Mouse (Mus musculus): ENCODE results near the gene Rbp1. TPM values are rescaled to one million over a fixed set of nuclear protein-coding genes. Genes with fewer than 3 reads are reported as not detected.

Rbp1 gene
- polyA plus RNA-seq, 1 experiment, result 6.2 TPM

DNA sequence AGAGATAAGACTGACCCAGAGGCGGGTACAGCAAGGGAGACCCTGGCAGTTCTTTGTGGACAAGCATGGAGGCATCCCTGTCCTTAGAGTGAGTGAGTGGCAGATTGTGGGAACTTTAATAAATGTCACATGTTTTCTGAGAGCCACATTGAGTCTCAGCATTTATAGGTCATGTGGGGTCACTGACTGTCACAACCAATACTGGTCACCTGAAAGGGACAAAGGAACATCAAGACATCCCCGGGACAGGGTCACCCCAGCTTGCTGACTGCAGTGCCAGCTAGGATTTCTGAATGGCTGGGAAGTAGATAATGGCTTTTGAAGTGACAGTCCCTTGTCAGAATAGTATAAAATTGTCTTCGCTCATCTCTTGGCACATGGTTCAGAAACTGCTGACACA, 16.3 kb downstream of the Rbp1 start:
- H3K27me3 ChIP-seq (ENCODE audit: control insufficient read depth, insufficient read depth, low read length), result no peaks in the 10 kb centered on the region; the same call in 1 of the 2 replicates
- no peak overlapping the region for H3K4me3 ChIP-seq (replicated peaks; ENCODE audit: insufficient read depth, low read depth, low read length)
- no peaks in the 10 kb centered on the region for H3K4me1 ChIP-seq (ENCODE audit: control insufficient read depth, insufficient read depth, low read length)
- H3K27ac ChIP-seq (ENCODE audit: insufficient read depth, low read length), result no peak overlapping the region
- DNase-seq, result no peak
- WGBS, result 66% methylated on average over 3 of the region's 3 CpGs
- no peak for TF ChIP-seq CTCF (IDR thresholded peaks at IDR 0.05; ENCODE audit: borderline replicate concordance, insufficient read depth, low read depth, low read length)
- TF ChIP-seq POLR2A (IDR thresholded peaks at IDR 0.05; ENCODE audit: borderline replicate concordance, insufficient read depth, low read length), result no peak

DNA sequence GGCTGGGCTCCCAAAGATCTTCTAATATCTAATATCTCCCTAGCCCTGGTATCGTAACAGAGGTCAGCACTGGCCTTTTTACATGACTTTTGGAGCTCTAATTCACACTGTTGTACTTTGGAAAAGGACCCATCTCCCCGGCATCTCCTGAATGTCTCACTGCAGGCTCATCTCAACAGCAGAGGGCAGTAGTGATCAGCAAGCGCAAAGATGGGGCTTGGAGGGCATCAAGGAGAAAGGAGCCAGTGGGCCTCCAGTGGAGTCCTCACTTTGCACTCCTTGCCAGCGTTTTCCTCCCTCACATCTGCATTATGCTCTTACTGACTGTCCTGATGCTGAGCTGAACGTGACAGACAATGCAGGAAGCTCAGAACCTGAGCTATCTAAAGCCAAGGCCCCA, 19.9 kb downstream of the Rbp1 start:
- no peak overlapping the region for H3K27ac ChIP-seq (ENCODE audit: insufficient read depth, low read length)
- WGBS, result 35% methylated on average over 5 of the region's 5 CpGs
- TF ChIP-seq CTCF (IDR thresholded peaks at IDR 0.05; ENCODE audit: borderline replicate concordance, insufficient read depth, low read depth, low read length) (no peak; the same call in 1 of the 2 replicates), POLR2A (IDR thresholded peaks at IDR 0.05; ENCODE audit: borderline replicate concordance, insufficient read depth, low read length) (no peak)

DNA sequence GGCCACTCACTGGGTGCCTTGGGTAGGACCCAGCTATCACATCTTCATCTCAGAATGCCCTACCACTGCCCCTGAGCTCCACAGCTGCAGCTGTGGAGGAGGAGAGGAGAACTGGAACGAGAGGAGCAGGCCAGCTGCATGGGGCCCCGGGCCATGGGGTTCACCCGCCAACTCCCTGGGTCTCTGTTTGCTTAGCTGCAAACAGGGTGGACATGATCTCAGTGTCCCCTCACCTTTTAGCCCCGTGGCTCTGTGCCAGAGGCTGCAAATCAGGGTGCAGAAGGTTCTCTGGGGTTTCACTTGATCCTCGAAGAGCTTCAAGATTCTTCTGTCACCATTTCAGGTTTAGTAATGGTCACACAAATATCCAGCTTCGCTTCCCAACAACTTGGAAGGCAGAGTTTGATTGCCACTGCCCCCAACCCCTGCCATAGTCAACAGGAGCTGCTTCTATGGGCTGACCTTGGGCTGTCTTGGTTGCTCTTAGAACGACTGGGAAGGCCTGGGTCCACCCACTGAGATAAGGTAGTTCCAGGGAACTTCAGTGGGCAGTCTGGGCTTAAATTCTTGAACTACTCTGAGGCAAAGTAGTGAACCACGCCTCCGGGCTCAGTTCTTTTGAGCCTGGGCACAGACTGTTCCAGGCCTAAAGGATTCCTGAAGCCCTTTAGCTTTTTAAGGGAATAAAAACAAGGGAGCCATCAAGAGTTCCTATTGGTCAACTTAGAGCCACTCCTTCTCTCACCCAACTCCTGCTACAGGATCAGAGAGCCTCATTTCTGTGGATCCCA, 22.8 kb downstream of the Rbp1 start:
- TF ChIP-seq POLR2A (IDR thresholded peaks at IDR 0.05; ENCODE audit: borderline replicate concordance, insufficient read depth, low read length) (no peak), CTCF (IDR thresholded peaks at IDR 0.05; ENCODE audit: borderline replicate concordance, insufficient read depth, low read depth, low read length) (no peak)
- no peak for DNase-seq
- Histone ChIP-seq H3K4me3 (replicated peaks; ENCODE audit: insufficient read depth, low read depth, low read length) (no peak overlapping the region), H3K27ac (ENCODE audit: insufficient read depth, low read length) (no peak overlapping the region), H3K4me1 (ENCODE audit: control insufficient read depth, insufficient read depth, low read length) (no peaks in the 10 kb centered on the region), H3K27me3 (ENCODE audit: control insufficient read depth, insufficient read depth, low read length) (no peaks in the 10 kb centered on the region; the same call in 1 of the 2 replicates)
- 74% methylated on average over 9 of the region's 9 CpGs for WGBS

More for the DNA sequence above, 19.9 kb downstream of the Rbp1 start:
- DNase-seq, result no peak
- Histone ChIP-seq H3K4me3 (replicated peaks; ENCODE audit: insufficient read depth, low read depth, low read length) (no peak overlapping the region), H3K27me3 (ENCODE audit: control insufficient read depth, insufficient read depth, low read length) (no peaks in the 10 kb centered on the region; the same call in 1 of the 2 replicates), H3K4me1 (ENCODE audit: control insufficient read depth, insufficient read depth, low read length) (no peaks in the 10 kb centered on the region)

DNA sequence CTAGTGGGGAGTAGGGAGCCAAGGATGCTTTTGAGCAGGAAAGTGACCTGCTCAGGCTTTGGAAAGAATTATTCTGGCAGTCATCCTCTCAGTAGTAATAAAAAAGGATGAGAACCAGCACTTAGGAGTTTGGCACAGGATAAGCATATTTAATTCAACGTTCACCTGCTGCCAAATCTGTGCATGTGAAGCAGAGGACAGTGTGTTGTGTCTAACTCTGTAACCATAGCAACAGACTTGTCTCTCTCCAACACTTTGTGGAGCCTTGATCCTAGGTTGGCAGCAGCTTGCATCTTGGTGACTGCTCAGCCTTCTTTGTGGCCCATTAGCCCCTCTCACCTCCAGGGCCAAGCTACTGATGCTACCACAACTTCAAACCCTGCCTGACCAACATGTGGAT, 28.2 kb downstream of the Rbp1 start:
- no peak for DNase-seq
- H3K27ac ChIP-seq (ENCODE audit: insufficient read depth, low read length), result no peak overlapping the region
- TF ChIP-seq CTCF (IDR thresholded peaks at IDR 0.05; ENCODE audit: borderline replicate concordance, insufficient read depth, low read depth, low read length) (no peak), POLR2A (IDR thresholded peaks at IDR 0.05; ENCODE audit: borderline replicate concordance, insufficient read depth, low read length) (no peak)
- H3K4me1 ChIP-seq (ENCODE audit: control insufficient read depth, insufficient read depth, low read length), result no peaks in the 10 kb centered on the region
- H3K27me3 ChIP-seq (ENCODE audit: control insufficient read depth, insufficient read depth, low read length), result no peaks in the 10 kb centered on the region; the same call in 1 of the 2 replicates
- WGBS, result 10% methylated on average over 1 of the region's 1 CpGs
- H3K4me3 ChIP-seq (replicated peaks; ENCODE audit: insufficient read depth, low read depth, low read length), result no peak overlapping the region

DNA sequence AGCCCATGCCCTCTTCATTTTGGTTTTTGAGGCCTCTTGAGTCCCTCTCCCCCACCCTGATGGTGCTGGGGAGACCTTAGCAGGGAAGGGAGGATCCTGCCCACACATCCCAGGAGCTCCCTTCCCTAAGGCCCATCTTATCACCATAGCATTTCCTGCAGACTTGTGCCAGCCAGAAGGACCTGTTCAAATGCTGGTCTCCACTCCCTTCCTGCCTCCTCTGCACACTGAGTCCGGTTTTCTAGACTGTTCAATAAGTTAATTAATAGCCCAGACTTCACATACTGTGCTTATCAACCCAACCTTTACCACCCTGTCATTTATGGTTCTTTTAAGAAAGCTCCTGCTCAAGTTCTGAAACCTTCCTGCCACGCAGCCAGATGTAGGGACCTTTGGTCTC, 43.9 kb downstream of the Rbp1 start:
- H3K4me3 ChIP-seq (replicated peaks; ENCODE audit: insufficient read depth, low read depth, low read length), result no peak overlapping the region
- no peak overlapping the region for H3K27ac ChIP-seq (ENCODE audit: insufficient read depth, low read length)
- 67% methylated on average over 2 of the region's 2 CpGs for WGBS
- H3K27me3 ChIP-seq (ENCODE audit: control insufficient read depth, insufficient read depth, low read length), result no peaks in the 10 kb centered on the region
- no peak for TF ChIP-seq CTCF (IDR thresholded peaks at IDR 0.05; ENCODE audit: borderline replicate concordance, insufficient read depth, low read depth, low read length)
- no peaks in the 10 kb centered on the region for H3K4me1 ChIP-seq (ENCODE audit: control insufficient read depth, insufficient read depth, low read length)
- DNase-seq, result no peak

DNA sequence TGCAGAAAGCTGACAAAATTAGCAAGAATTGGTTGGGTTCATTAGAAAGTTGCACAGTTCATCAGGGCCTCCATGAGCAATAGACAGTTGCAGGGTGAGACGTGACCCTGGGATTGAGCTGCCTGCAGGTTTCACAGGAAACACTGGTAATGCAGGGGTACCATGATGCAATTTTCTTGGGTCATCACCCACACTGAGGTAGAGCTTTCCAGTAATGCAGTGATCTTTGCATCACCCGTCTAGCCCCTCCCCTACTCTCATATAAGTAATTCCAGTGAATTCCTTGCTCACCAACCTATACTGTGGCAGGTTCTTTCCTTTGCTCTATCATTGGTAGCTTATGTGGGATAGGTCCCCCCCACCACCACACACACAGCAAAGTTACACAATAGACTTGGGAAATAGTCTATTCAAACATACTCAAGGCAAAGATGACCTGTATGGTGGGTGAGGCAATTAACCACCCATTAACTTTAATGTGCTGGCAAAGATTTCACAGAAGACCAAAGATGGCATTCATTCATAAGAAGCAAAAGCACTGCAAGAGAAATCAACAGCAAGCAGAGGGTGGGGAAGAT, 57.5 kb downstream of the Rbp1 start:
- no peaks in the 10 kb centered on the region for H3K27me3 ChIP-seq (ENCODE audit: control insufficient read depth, insufficient read depth, low read length)
- WGBS, result 88% methylated on average over 2 of the region's 2 CpGs
- no peak for DNase-seq
- H3K27ac ChIP-seq (ENCODE audit: insufficient read depth, low read length), result no peak overlapping the region
- no peaks in the 10 kb centered on the region for H3K4me1 ChIP-seq (ENCODE audit: control insufficient read depth, insufficient read depth, low read length)
- TF ChIP-seq CTCF (IDR thresholded peaks at IDR 0.05; ENCODE audit: borderline replicate concordance, insufficient read depth, low read depth, low read length) (no peak), POLR2A (IDR thresholded peaks at IDR 0.05; ENCODE audit: borderline replicate concordance, insufficient read depth, low read length) (no peak)
- H3K4me3 ChIP-seq (replicated peaks; ENCODE audit: insufficient read depth, low read depth, low read length), result no peak overlapping the region

DNA sequence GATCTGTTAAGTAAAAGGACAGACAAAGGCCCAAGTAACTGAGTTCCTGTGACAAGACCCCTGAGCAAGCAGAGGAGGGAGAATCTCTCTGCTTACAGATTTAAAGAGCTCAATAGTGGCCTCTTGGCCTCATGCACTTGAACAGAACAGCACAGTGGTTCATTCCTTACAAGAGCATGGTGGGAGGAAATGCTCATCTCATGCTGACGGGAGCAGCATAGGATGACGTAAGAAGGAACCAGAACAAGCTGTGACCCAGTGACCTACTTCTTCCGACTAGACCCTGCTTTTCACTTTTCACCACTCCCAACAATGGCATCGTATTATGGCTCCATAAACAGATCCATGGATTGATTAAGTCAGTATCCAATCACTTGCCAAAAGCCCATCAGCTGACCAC, 59.5 kb downstream of the Rbp1 start:
- WGBS, result 77% methylated on average over 4 of the region's 4 CpGs
- no peak for TF ChIP-seq POLR2A (IDR thresholded peaks at IDR 0.05; ENCODE audit: borderline replicate concordance, insufficient read depth, low read length)
- no peak for TF ChIP-seq CTCF (IDR thresholded peaks at IDR 0.05; ENCODE audit: borderline replicate concordance, insufficient read depth, low read depth, low read length)
- H3K27ac ChIP-seq (ENCODE audit: insufficient read depth, low read length), result no peak overlapping the region
- H3K27me3 ChIP-seq (ENCODE audit: control insufficient read depth, insufficient read depth, low read length), result no peaks in the 10 kb centered on the region
- no peak for DNase-seq
- no peaks in the 10 kb centered on the region for H3K4me1 ChIP-seq (ENCODE audit: control insufficient read depth, insufficient read depth, low read length)
- H3K4me3 ChIP-seq (replicated peaks; ENCODE audit: insufficient read depth, low read depth, low read length), result no peak overlapping the region

DNA sequence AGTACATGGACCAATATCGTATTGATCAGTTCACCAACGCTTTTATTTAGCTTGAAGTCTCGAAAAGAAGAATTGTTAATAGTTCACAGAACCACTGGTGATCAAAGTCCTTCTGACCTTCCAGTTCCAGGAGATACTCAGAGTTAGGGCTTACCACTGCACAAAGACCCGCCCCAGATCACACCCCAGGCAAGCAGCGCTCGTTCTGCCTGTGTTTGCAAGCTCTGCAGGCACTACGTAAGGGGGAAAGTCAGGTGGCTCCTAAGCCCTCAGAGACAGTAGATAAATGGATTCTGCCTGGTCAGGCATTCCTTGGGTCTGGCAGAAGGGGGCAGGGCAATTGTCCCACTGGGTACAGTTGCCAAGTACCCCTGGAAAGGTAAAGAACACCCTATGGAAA, 62.3 kb downstream of the Rbp1 start:
- Histone ChIP-seq H3K27ac (ENCODE audit: insufficient read depth, low read length) (no peak overlapping the region), H3K4me1 (ENCODE audit: control insufficient read depth, insufficient read depth, low read length) (no peaks in the 10 kb centered on the region), H3K4me3 (replicated peaks; ENCODE audit: insufficient read depth, low read depth, low read length) (no peak overlapping the region), H3K27me3 (ENCODE audit: control insufficient read depth, insufficient read depth, low read length) (no peaks in the 10 kb centered on the region)
- no peak for TF ChIP-seq POLR2A (IDR thresholded peaks at IDR 0.05; ENCODE audit: borderline replicate concordance, insufficient read depth, low read length)
- TF ChIP-seq CTCF (IDR thresholded peaks at IDR 0.05; ENCODE audit: borderline replicate concordance, insufficient read depth, low read depth, low read length), result no peak
- no peak for DNase-seq
- whole genome bisulfite sequencing, result 84% methylated on average over 7 of the region's 7 CpGs
